Mouse (Mus musculus) urinary bladder, postnatal 36 days (tissue): ENCODE results near the gene Baat.
"Not testable (repeated sequence)": the region's sequence is repeated elsewhere in the genome, so short reads cannot be mapped to it uniquely, and the experiment has no call there.

Source experiments
- DNase-seq, 2 experiments: peaks; one replicate each; pipeline ENCODE4 v3.0.0; 2022; ENCODE audit warnings: low spot score in 2 of 2, mixed read lengths in 1 of 2

Baat gene

DNA sequence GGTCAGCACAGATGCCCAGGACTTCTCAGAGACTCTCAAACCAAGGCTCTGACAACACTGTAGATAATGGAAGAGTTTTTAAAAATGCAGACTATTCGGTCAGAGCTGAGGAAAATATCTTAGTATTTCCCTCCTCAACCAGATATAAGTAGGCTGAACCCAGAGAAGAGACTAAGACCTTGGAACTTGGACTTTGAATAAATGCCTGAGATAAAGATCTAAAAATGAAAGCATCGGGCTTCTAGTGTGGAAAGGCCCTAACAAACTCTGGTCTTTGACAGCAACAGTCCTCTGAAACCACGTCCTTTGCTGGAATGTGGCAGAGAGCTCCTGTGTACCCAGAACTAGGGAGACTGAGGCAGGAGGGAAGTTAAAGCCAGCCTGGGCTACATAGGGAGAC is at the start of gene Baat:
TSS of gene Baat (minus strand) at position 172 of the 400 bp plus-strand sequence.
- no peak for DNase-seq

GRCm38 (mm10) chr4:49553380-49553779 is 47.0 kb upstream of the Baat start:
- DNase-seq: no peak

- DNase-seq: no peak
These were observed 43.0 kb upstream of the Baat start, which contains the start of gene Aldob for GRCm38 (mm10) chr4:49549383-49549782. Gene Aldob, minus strand, starts transcription at chr4:49549546.

DNA sequence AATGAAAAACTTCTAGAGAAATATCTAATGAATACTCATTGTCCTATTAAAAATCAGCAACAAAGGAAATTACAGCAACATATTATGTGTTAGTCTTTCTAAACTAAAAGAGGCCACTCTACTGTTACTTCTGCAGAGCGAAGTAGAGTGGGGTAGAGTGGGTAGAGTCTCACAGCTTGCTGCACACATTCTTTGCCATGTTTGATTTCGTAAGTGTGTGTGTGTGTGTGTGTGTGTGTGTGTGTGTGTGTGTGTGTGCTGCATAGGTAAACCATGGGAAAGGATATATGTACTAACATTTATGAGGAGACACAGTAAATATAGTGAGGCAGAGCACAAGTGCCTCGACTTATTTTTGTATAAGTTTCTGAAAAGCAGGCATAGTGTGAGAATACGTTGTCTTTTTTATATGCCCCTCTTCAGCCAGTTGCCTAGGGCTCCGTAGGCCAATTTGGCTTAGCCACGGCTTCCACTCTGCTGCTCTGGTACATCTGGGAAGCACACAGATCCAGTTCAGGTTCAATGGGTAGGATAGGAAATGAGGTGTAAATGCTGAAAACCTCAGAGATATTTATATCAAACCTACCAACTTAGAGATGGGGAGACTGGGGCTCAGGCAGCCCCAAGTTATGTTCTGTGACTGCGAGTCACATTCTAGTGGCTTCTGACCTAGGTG is 41.3 kb upstream of the Baat start:
- DNase-seq: no peak

GRCm38 (mm10) chr4:49546873-49547543 is 40.7 kb upstream of the Baat start:
- DNase-seq: no peak

GRCm38 (mm10) chr4:49546026-49546425 is 39.7 kb upstream of the Baat start:
- DNase-seq: no peak

- DNase-seq: no peak
These were observed 34.6 kb upstream of the Baat start for GRCm38 (mm10) chr4:49540966-49541365.

DNA sequence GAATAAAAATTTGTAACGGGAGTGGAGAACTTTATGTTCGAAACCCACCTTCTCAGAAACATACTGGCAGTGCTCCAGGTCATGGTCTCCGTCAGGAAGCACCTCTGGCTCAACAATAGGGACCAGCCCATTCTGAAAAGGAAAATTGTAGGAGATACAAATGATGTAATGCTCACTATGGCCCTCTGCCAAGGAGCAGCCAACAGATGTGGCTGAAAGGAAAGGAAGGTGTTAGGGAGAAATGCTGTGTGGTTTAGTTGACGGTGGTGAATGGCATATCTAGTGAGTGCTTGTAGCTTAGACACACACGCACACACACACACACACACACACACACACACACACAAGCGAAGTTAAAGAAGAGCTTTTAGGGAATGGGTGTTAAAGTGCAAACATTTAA is 33.3 kb upstream of the Baat start:
- DNase-seq: no peak

GRCm38 (mm10) chr4:49536671-49537070 is 30.3 kb upstream of the Baat start:
- no peak for DNase-seq

DNA sequence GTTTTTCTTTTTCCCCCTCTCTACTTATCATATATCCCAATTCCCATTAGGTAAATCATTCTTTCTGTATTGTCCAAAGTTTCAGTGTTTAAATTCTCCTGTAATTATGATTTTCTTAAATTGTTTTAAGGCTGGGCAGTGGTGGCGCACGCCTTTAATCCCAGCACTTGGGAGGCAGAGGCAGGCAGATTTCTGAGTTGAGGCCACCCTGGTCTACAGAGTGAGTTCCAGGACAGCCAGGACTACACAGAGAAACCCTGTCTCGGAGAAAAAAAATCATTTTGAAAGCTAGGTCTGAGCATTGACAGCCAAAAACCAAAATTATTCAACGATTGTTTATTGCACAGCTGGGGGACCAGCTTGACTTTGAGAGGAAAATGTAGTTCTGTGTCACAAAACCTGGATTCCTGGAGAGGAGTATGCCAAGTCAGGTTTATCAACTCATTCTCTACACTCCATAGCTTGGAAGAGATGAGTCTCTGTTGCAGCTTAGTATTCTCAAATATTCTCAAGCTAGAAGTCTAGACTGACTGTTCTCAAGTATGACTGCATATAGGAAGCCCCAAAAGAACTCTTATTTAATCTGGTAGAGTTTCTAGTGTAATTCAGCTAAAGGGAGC is 29.4 kb upstream of the Baat start:
- no peak for DNase-seq

GRCm38 (mm10) chr4:49535036-49535435 is 28.7 kb upstream of the Baat start:
- no peak for DNase-seq

DNA sequence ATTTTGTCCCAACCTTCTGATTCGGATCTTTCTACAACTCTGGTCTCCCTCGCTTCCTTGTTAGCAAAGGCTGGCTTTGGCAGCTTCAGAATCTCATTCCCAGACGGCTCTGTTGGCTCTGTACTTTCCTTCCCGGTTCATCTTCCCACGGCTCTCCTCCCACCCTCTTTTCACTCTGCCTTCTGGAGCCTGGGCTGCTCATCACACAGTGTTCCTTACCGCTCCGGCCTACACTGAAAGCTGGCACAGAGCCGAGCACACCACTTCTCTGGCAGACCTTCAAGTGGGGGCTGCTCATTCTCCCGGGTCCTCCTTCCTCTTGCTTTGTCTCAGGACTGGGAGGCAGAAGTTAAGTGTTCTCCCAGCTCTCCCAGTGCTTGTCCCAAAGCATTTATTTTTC is 16.2 kb upstream of the Baat start:
- DNase-seq: no peak

- DNase-seq: no peak
These were observed 15.0 kb upstream of the Baat start for GRCm38 (mm10) chr4:49521346-49521745.

- DNase-seq: peak; percentile 89 to 93
These were observed 14.4 kb upstream of the Baat start, which contains the start of the genes Mrpl50 and Zfp189 for GRCm38 (mm10) chr4:49520572-49521340. Gene Mrpl50, minus strand, starts transcription at chr4:49521093. Gene Zfp189, plus strand, starts transcription at chr4:49521176.

DNA sequence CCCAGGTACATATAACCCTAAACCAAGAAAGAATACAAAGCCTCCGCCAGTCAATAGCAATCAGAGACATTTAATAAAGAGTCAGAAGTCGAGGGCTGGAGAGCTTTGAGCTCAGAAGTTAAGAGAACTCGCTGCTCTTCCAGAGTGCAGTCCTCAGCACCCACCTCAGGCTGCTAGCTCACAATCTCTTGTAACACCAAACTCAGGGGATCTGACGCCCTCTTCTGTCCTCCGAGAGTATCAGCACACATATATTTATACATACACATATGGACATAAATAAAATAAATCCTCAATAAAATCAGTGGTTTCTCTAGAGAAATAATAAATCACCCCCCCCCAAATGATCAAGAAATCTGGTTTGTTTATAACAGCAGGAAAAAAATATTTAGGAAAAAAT is 13.1 kb upstream of the Baat start:
- DNase-seq: no peak

- no peak for DNase-seq
These were observed 8.1 kb upstream of the Baat start for GRCm38 (mm10) chr4:49514441-49514840.

GRCm38 (mm10) chr4:49512636-49513035 is 6.3 kb upstream of the Baat start:
- no peak for DNase-seq

GRCm38 (mm10) chr4:49510236-49510835 is 4.0 kb upstream of the Baat start:
- DNase-seq: not testable (repeated sequence)

DNA sequence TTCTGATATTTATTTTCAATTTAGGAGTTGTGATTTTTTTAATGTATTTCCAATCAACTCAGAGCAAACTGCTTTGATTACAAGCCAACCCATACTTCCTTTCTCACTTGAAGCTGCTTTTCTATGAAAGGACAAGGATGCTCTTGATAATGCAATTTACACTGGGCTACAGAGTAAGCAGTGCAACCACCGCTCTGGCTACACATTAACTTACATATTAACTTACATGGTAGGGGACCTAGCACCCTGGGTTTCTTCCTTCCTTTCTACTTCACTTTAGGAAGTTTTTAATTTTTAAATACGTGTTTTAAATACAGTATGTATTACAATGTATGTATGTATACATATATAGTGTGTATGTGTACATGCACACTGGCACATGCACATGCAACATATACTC is 2.8 kb upstream of the Baat start:
- DNase-seq: no peak

GRCm38 (mm10) chr4:49503563-49503962 is 2.8 kb downstream of the Baat start:
- no peak for DNase-seq

DNA sequence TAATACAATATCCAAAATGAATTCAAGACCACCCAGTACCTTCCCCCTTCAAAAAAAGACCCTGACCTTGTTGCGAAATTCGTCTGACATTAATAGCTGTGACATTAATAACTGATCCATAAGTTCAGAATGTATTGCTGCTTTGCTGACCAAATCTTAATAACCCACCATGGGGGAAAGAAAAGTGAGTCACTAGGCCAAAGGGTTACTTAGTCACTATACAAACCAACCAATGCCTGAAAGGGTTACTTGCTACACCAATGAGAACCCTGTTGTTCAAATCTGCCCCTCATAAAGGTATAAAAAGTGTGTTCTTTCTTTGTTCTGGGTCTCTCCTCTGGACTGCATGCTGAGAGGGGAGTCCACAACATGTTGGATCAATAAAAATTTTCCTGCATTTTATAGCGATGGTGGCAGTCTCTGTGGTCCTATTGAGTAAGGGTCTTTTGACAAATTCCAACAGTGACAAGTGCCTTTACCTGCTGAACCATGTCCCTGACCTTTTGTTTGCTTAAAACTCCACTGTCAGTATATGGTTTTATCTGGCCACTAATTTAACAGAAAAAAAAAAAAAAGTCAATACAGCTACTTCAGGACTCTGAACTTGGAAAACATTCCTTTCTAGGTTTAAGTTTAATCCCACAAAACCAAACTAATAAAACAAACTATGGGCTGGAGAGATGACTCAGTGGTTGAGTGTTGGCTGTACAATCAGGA is 20.3 kb downstream of the Baat start:
- DNase-seq: not testable (repeated sequence)
